Mouse (Mus musculus) embryonic fibroblast, embryonic 13.5 days (primary cell): ENCODE results near the gene Zdhhc19.

Experiments used
- CTCF ChIP-seq: IDR thresholded peaks from 2 replicates; pipeline ENCODE4 v1.5.1; 2011; ENCODE audit warnings: mild to moderate bottlenecking, control low read depth, low read length, moderate library complexity, borderline replicate concordance; ENCODE audit not compliant: insufficient read depth
- POLR2A ChIP-seq: IDR thresholded peaks from 2 replicates; pipeline ENCODE4 v1.6.1; 2011; ENCODE audit warnings: low read depth, mild to moderate bottlenecking, control low read depth, low read length, moderate library complexity

DNA sequence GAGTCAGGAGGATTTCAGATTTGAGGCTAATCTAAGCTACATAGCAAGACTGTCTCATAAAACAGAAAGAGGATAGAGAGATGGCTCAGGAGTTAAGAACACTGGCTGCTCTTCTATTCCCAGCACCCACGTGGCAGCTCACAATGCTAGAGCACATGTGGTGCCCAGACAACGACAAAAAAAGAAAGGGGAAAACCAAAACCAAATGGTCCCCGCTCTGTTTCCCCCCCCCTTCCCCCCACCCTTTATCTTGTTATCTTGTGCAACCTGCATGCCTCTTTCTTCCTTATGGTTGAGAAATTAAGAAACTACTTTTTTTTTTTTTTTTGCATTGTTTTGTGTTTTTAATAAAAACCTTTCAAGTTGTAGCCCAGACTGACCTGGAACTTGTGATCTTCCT lies 27.6 kb upstream of the Zdhhc19 start:
- TF ChIP-seq CTCF: no peak
- TF ChIP-seq POLR2A: no peak
